Mouse (Mus musculus) midbrain, embryonic 14.5 days (tissue): ENCODE measurements at regions not wholly inside any gene's neighbourhood (a gene's known extent, or its start where the extent isn't known, plus 50 kb on each side); places are given as distances from the start of the nearest gene placed in this dataset.

Experiments used
- ATAC-seq: fragments of 200-750 bp; cut with Nextera tagmentation; 2 replicates; pipeline ENCODE4 v1.8.0; 2017; ENCODE audit warnings: moderate number of reproducible peaks, moderate library complexity; ENCODE audit not compliant: low FRiP score, low TSS enrichment
- DNase-seq: peaks from one replicate; pipeline ENCODE4 v3.0.0-alpha.2; 2015
- H3K27ac ChIP-seq: fragments of 300-500 bp; sonication (generic); replicated peaks from 2 replicates; pipeline ENCODE4 v1.5.1; 2014; ENCODE audit warnings: mild to moderate bottlenecking, low read depth, low read length, moderate library complexity
- H3K27me3 ChIP-seq: fragments of 300-500 bp; sonication (generic); 2 replicates; pipeline ENCODE4 v1.6.1; 2014; ENCODE audit warnings: low read length, control low read depth, mixed read lengths; ENCODE audit not compliant: control insufficient read depth, insufficient read depth
- H3K36me3 ChIP-seq: fragments of 300-500 bp; sonication (generic); 2 replicates; pipeline ENCODE4 v1.6.1; 2014; ENCODE audit warnings: low read length, control low read depth; ENCODE audit not compliant: control insufficient read depth, insufficient read depth
- H3K4me1 ChIP-seq: fragments of 300-500 bp; sonication (generic); 2 replicates; pipeline ENCODE4 v1.6.1; 2014; ENCODE audit warnings: mild to moderate bottlenecking, antibody characterized with exemption, low read length, control low read depth; ENCODE audit not compliant: control insufficient read depth, insufficient read depth
- H3K4me2 ChIP-seq: fragments of 300-500 bp; sonication (generic); 2 replicates; pipeline ENCODE4 v1.6.1; 2014; ENCODE audit warnings: mild to moderate bottlenecking, low read length, moderate library complexity
- H3K4me3 ChIP-seq: fragments of 300-500 bp; sonication (generic); replicated peaks from 2 replicates; pipeline ENCODE4 v1.5.1; 2014; ENCODE audit warnings: low read depth, low read length
- H3K9ac ChIP-seq: fragments of 300-500 bp; sonication (generic); replicated peaks from 2 replicates; pipeline ENCODE4 v1.6.1; 2014; ENCODE audit warnings: mild to moderate bottlenecking, low read length, moderate library complexity
- H3K9me3 ChIP-seq: fragments of 300-500 bp; sonication (generic); 2 replicates; pipeline ENCODE4 v1.6.1; 2016; ENCODE audit warnings: low read length, control low read depth, mixed read lengths; ENCODE audit not compliant: control insufficient read depth
- WGBS: fragments of 180-500 bp; shearing (Covaris S2); extraction: QIAGEN DNeasy Blood & Tissue Kit; methylation state at CpG from one replicate; pipeline ENCODE4 v1.1.7; 2014; 5-methylcytosine and 5-hydroxymethylcytosine counted together

- no peak overlapping the region for H3K9ac ChIP-seq
- no peak overlapping the region for H3K4me2 ChIP-seq
- no peak overlapping the region for H3K27ac ChIP-seq
- ATAC-seq (no peak), DNase-seq (no peak)
- H3K9me3 ChIP-seq, result peaks cover 4% of the 10 kb centered on the region; the same call in 1 of the 2 replicates
- H3K36me3 ChIP-seq, result no peaks in the 10 kb centered on the region
- WGBS, result 92% methylated on average over 7 of the region's 7 CpGs
- H3K27me3 ChIP-seq, result no peaks in the 10 kb centered on the region
- no peaks in the 10 kb centered on the region for H3K4me1 ChIP-seq
- H3K4me3 ChIP-seq, result no peak overlapping the region
These were observed 357.2 kb upstream of the Tmc3 start for GRCm38 (mm10) chr7:83227262-83228108.

- Histone ChIP-seq H3K9ac (no peak overlapping the region), H3K4me3 (no peak overlapping the region), H3K4me2 (no peak overlapping the region), H3K9me3 (peaks cover 4% of the 10 kb centered on the region; the same call in 1 of the 2 replicates), H3K4me1 (no peaks in the 10 kb centered on the region), H3K27me3 (no peaks in the 10 kb centered on the region), H3K27ac (no peak overlapping the region), H3K36me3 (no peaks in the 10 kb centered on the region)
- DNase-seq, result no peak
- 87% methylated on average over 3 of the region's 3 CpGs for WGBS
- no peak for ATAC-seq
These were observed 354.0 kb upstream of the Tmc3 start for GRCm38 (mm10) chr7:83230496-83231325.

DNA sequence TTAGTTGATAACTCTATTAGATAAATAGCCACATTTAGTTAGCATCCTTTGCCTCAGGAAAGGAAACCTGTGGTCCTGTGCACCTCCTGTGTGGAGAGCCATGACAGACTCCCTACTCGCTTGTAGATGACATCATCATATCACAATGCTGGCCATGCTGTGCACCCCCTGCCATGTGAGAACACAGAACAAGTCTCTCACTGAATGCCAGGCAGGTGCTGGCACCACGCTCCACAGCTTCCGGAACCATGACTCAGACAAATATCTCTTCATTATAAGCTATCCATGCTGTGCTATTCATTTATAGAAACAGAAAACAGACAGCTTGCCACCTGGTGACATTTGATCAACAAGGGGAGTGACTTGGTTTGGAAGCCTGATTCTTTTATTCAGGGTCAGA is 349.1 kb upstream of the Tmc3 start:
- Histone ChIP-seq H3K9me3 (no peaks in the 10 kb centered on the region), H3K27me3 (no peaks in the 10 kb centered on the region), H3K27ac (no peak overlapping the region), H3K4me2 (no peak overlapping the region), H3K4me1 (no peaks in the 10 kb centered on the region), H3K9ac (no peak overlapping the region), H3K36me3 (no peaks in the 10 kb centered on the region), H3K4me3 (no peak overlapping the region)
- ATAC-seq, result no peak
- DNase-seq, result no peak
- WGBS, result 63% methylated on average over 3 of the region's 3 CpGs

GRCm38 (mm10) chr7:83237336-83237735 is 347.4 kb upstream of the Tmc3 start:
- ATAC-seq, result no peak
- Histone ChIP-seq H3K9me3 (no peaks in the 10 kb centered on the region), H3K4me1 (no peaks in the 10 kb centered on the region), H3K4me2 (no peak overlapping the region), H3K36me3 (no peaks in the 10 kb centered on the region), H3K27ac (no peak overlapping the region), H3K9ac (no peak overlapping the region), H3K4me3 (no peak overlapping the region), H3K27me3 (no peaks in the 10 kb centered on the region)
- no peak for DNase-seq
- 76% methylated on average over 3 of the region's 3 CpGs for WGBS

GRCm38 (mm10) chr7:83238091-83238490 is 346.6 kb upstream of the Tmc3 start:
- no peak for DNase-seq
- no peaks in the 10 kb centered on the region for H3K9me3 ChIP-seq
- H3K4me3 ChIP-seq, result no peak overlapping the region
- no peaks in the 10 kb centered on the region for H3K4me1 ChIP-seq
- no peak overlapping the region for H3K4me2 ChIP-seq
- H3K27me3 ChIP-seq, result no peaks in the 10 kb centered on the region
- no peak for ATAC-seq
- H3K27ac ChIP-seq, result no peak overlapping the region
- no peaks in the 10 kb centered on the region for H3K36me3 ChIP-seq
- H3K9ac ChIP-seq, result no peak overlapping the region

DNA sequence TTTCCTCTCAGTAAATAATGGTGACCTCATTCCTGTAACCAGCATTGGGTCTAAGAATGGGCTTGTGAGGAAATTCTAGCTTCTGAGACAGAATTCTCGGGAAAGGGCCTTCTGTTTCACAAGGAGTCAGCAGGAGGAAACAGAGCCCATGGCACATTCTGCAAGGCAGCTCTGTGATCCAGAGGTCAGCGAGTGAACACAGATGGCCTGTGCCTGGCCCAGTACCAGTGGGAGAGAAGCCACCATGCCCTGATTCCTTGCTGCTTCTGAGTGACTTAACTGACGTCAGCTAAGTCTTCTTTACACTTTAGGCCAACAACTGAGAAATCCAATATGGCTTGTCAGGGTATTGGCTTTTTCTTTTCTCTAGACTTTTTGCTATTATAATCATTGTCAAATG is 342.5 kb upstream of the Tmc3 start:
- Histone ChIP-seq H3K9ac (no peak overlapping the region), H3K4me1 (no peaks in the 10 kb centered on the region), H3K9me3 (no peaks in the 10 kb centered on the region), H3K4me3 (no peak overlapping the region), H3K4me2 (no peak overlapping the region), H3K27me3 (no peaks in the 10 kb centered on the region), H3K36me3 (no peaks in the 10 kb centered on the region), H3K27ac (no peak overlapping the region)
- ATAC-seq (no peak), DNase-seq (no peak)
- 69% methylated on average over 3 of the region's 3 CpGs for WGBS

- no peak overlapping the region for H3K4me3 ChIP-seq
- no peak overlapping the region for H3K4me2 ChIP-seq
- ATAC-seq (no peak), DNase-seq (no peak)
- no peaks in the 10 kb centered on the region for H3K4me1 ChIP-seq
- WGBS, result 82% methylated on average over 2 of the region's 2 CpGs
- H3K36me3 ChIP-seq, result no peaks in the 10 kb centered on the region
- no peak overlapping the region for H3K9ac ChIP-seq
- no peaks in the 10 kb centered on the region for H3K9me3 ChIP-seq
- H3K27me3 ChIP-seq, result no peaks in the 10 kb centered on the region
- no peak overlapping the region for H3K27ac ChIP-seq
These were observed 338.9 kb upstream of the Tmc3 start for GRCm38 (mm10) chr7:83245867-83246266.

GRCm38 (mm10) chr7:83251995-83252563 is 332.6 kb upstream of the Tmc3 start:
- WGBS, result 89% methylated on average over 8 of the region's 8 CpGs
- Histone ChIP-seq H3K27me3 (no peaks in the 10 kb centered on the region), H3K4me3 (no peak overlapping the region), H3K4me1 (no peaks in the 10 kb centered on the region), H3K9me3 (no peaks in the 10 kb centered on the region), H3K9ac (no peak overlapping the region), H3K27ac (no peak overlapping the region), H3K4me2 (no peak overlapping the region), H3K36me3 (no peaks in the 10 kb centered on the region)
- ATAC-seq (no peak), DNase-seq (no peak)
